Mouse (Mus musculus): ENCODE results near the gene Cep55. TPM values are rescaled to one million over a fixed set of nuclear protein-coding genes. Genes with fewer than 3 reads are reported as not detected.

The Cep55 gene
- total RNA-seq (2021), result under 1 TPM; 0.30 to 0.31 TPM
- long read RNA-seq, experiment 1, result 0 reads
- long read RNA-seq, experiment 2, result 0 reads

DNA sequence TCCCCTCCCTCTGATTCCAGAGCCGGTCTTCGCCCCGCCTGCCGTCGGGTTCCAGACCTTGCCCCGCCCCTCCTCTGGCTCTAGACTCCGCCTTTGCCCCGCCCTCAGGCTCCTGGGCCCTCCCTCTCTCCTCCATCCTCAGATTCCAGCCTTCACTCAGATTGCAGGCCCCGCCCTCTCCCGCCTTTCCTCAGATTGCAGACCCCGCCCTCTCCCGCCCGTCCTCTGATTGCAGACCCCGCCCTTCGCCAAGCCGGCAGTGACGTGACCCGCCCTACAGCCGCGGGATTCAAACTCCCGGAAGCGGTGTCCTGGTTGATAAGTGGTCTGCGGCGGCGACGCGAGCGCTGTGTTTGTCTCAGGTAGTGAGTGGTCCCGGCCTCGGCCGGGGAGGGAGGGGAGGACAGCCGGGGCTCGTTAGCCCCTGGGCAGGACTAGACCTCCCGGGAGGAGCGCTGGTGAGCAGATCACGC lies at the start of gene Cep55:
TSS of gene Cep55 (plus strand) at position 292 of the 473 bp plus-strand sequence.
- intact Hi-C loops (cut with DNase I), result loop anchor here (2.0 kb wide), 1 partner anchor 100 kb away; no protein-coding TSS in a partner anchor

DNA sequence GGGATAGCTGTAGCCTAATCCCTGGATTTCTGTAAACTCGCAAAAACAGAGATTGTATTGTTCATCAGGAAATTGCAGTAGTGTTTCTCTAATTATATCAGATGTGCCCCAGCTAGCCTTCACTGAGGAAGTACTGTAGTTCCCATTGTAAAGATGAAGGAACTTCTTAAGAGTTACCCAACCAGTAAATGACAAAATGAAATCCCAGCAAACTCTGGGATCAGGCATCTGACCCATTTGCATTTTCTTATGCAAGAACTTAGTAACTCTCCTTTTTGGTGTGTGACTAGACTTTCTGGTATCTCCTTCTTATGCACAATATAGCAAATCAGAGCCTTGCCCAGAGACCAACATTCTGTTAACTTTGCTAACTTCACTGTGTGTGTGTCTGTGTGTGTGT lies 43.4 kb upstream of the Cep55 start:
- intact Hi-C loops (cut with DNase I), result no loop called here

More for the DNA sequence above, at the start of gene Cep55:
- DNase-seq, result peak; percentile 91 to 95

DNA sequence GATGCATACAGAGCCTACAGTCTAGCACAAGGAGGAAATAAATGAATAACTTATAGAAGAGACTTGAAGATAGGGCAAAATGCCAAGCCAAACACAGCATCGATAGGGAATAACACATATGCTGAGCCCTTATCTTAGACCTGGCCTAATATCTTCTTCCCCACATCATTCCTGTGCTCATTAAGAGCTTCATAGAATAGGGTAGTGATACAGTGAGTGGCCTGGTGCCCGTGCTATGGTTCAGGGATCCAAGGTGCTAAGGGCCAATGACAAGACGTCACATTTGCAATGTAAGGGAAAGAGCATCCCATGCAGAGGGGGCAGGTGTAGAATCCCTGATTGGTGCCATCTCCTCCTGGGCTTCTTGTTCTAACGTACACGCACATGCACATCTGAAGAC lies 40.4 kb upstream of the Cep55 start:
- DNase-seq, result no peak
- intact Hi-C loops (cut with DNase I), result no loop called here

More for the DNA sequence above, 43.4 kb upstream of the Cep55 start:
- DNase-seq, result no peak

DNA sequence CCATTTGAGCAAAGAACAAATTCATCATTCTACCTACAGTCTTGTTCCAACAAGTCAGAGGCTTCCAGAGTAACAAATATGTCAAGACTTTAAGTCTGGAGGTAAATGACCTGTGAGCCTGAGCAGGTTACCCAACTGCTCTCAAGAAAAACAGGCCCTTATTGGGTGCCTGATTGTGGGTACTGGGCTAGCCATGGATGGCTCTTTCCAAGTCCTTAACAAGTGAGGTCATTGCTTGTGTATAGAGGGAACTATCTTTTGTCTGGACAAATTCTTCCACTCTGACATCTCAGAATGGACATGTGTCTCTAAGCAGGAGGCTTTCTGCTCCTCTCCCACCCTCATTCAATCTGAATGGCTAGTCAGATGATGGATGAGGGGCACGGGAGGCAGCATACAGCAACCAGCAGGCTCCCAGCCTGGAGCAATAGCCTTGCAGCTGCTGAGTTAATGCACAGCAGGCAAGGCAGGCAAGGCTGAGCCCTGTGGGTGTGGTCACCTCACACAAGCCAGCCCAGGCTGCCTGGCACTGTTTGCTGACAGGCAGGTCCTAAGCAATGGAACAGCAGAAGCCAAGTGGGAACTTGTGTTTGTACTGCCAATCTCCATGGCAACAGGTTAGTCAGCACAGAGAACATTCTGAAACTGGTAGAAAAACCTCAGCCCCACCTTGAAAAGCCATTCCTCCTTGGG lies 39.5 kb upstream of the Cep55 start:
- intact Hi-C loops (cut with DNase I), result no loop called here

DNA sequence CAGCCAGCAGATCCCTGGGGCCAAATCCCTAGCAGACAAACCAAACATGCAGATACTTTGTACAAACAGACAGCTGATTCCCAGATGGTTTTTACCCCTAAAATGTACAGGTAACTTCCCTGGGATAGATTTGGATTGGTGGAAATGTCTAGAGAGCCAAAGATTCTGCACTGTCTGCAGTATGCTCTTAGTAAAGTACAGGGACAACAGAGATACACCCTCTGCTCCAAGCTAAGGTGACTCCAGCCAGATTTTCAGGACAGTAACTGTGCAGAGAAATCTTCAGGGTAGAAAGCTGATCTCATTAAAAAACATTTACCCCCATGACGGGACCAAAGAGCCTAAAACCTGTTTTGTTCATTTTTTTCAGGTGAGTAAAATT lies 38.9 kb upstream of the Cep55 start:
- intact Hi-C loops (cut with DNase I), result no loop called here
- DNase-seq, result no peak

More for the DNA sequence above, 39.5 kb upstream of the Cep55 start:
- DNase-seq, result peak; percentile 45 to 71

DNA sequence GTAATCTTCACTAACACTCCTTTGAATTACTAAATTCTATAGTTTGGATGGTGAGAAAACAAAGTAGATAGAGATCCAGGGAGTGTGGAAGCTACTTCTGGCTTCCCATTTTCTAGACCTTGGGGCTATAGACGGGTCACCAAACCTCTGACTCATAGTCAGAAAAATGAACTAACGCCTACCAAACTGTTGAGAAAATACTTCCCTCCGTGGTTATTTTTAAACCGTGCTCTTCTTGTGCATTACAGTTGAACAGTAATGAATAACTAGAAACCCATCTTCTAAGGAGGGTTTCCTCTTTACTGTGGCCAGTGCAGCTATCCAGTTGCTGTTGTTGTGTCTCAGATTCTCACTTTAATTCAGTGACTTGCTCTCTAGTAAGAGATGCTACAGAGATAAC lies 32.1 kb upstream of the Cep55 start:
- intact Hi-C loops (cut with DNase I), result no loop called here

DNA sequence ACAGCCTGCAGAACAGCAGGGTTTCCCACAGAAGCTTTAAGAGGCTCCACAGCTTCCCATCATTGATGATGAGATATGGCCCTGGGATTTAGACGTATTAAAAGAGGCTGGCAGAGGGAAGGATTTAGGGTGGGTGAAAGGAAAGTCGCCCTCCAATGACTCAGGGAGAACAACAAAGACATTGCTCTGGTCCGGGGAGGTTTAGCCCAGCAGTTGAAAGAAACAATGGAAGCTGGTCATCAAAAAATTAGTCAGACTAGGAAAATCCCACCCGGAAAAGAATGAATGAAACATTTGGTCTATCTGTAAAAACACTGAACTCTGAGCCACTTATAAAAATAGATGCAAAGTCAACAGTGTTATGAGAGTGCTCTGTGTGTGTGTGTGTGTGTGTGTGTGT lies 31.2 kb upstream of the Cep55 start:
- intact Hi-C loops (cut with DNase I), result no loop called here
- DNase-seq, result no peak

More for the DNA sequence above, 32.1 kb upstream of the Cep55 start:
- DNase-seq, result no peak

DNA sequence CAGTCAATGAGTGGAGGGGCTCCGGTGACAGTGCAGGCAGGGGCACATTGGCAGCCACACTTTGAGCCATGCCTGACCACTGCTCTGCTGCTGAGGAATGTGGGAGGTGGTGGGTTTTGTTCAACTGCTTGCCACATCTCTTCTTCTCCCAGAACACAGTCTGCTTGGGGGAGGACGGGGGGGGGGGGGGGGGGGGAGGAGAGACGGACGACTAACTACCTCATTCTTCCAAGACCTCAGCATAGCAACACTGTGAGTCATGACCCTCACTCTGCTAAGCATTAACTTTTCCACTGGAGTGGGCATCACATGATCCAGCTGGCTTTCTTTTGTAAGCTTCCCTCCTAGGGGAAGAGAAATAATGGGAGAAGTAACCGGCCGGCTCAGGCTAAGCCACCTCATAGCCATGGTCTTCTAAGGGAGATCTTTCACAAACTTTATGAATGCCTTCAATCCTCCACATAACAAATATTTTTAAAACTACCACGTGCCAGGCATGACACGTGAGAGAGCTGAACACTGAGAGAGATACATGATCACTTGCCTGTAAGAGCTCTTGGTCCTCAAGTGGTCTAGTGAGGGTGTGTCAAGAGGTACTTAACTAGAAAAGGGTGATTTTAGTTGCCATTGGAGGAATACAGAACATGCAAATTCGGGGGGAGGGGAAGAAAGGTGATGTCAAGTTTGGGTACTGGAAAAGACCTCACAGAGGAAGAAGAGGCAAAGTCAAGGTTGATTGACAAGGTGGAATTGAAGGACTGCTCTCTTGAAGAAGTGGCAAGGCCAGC lies 29.4 kb upstream of the Cep55 start:
- no peak for DNase-seq
- intact Hi-C loops (cut with DNase I), result no loop called here

DNA sequence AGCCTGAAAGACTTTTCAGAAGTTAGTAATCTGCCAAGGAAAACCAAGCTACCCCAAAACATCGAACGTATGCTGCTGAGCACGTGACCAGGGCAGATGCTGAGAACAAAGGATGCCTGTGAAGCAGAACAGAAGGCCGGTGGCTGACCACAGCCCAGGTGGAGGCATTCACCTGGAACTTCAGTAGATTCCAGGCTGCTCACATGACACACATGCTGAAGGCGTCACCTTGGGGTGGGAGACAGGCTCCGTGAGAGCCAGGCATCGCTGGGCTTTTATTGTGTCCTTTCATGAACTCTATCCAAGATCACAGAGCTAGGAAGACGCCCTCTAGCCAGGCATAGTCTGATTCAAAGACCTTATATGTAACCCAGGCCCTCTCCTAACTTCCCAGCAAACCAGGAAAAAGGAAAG lies 28.6 kb upstream of the Cep55 start:
- intact Hi-C loops (cut with DNase I), result no loop called here
- no peak for DNase-seq

DNA sequence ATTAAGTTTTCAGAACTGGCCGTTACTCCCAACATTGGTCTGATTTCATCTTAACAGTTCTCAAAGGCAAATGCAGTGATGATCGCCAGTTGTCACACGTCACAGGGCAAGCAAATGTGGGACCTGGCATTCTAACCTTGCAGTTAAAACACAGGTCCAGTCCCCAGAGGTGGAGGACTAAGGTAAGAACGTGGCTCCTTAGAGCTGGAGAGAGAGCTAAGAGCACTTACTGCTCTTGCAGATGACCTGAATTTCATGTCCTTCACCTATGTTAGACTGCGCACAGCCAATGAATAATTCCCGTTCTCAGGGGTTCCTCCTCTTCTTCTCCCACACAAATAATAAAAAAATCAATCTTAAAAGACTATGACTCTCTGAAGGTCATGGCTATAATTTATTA lies 27.4 kb upstream of the Cep55 start:
- intact Hi-C loops (cut with DNase I), result no loop called here
- DNase-seq, result no peak

DNA sequence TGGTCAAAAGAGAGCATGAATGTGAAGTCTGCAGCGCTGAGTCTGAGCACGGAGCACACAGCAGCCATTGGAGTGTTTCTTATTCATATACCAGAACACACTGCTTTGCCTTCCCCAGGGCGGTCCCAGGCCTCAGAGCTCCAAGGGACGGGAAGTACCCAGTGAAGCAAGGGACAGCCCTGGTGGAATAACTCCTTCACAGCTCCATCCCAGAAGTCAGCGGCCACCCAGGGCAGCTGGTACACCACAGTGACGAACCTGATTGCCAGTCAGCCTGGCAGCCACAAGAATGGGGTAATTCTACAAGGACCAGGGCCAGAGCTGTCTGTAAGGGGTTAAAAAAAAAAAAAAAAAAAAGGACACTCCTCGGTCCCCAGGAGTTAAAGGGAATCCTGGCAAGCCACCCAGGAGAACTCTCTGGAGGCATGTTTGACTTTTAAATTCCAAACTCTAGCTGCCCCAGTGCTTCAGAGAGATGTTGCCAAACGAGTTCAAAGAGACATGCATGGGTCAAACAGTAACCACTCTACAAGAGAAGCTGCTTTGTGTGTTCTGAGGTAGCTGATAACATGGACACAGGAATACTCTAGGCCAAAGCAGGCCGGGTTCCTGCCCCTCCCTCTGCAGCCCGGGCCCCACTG lies 26.8 kb upstream of the Cep55 start:
- intact Hi-C loops (cut with DNase I), result no loop called here
- no peak for DNase-seq

DNA sequence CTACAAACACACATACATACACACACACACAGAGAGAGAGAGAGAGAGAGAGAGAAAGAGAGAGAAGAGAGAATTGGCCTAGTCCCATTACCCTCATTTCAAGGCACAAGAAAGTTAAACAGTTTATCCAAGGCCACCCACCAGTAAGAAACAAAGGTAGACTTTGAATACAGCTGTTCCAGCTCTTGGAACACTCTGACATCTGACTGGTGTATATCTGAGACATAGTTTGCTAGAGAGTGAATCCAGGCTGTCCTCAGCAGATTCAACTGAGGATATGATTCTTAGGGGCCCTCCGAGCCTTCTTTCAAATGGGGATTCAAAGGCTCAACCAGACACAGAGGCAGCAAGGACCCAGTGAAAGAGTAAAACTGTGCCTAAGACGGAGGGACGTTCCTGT lies 25.5 kb upstream of the Cep55 start:
- DNase-seq, result no peak

DNA sequence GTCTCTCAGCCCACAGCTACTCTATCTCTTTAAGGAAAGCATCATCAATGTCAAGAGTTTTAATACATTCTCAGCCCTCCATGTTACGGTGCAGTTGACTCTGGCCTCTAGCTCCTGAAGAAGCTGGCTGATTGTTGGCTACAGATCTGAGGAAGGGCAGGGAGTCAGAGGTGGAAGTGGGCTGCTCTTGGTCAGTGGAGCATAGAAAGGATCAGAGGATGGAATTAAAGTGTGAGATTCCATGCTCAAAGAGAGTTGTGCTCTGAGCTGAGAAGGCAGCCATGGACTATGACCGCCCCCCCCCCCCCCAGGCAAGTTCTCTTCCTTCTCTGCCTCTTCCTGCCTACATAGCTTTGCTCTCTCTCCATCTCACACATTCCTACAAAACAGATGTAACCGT lies 24.9 kb upstream of the Cep55 start:
- DNase-seq, result no peak
- intact Hi-C loops (cut with DNase I), result no loop called here

More for the DNA sequence above, 25.5 kb upstream of the Cep55 start:
- intact Hi-C loops (cut with DNase I), result no loop called here

DNA sequence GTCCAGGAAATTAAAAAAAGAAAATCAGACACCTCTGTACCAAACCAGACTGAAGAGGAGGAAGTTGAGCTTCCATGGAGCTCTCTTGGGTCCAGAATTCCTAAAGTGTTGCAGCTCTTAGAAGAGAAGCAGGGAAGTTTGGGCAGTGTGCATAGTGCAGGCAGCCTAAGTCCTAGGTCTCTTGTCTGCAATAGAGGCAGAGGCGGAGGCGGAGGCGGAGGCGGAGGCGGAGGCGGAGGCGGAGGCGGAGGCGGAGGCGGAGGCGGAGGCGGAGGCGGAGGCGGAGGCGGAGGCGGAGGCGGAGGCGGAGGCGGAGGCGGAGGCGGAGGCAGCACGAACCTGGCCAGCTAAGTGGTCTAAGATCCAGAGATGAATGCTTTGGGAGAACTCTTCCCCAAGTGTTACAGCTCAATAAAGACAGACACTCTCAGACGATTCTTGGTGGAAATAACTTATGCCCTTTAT lies 24.1 kb upstream of the Cep55 start:
- DNase-seq, result peak in 1 of 2 experiments; percentile 62
- intact Hi-C loops (cut with DNase I), result no loop called here

DNA sequence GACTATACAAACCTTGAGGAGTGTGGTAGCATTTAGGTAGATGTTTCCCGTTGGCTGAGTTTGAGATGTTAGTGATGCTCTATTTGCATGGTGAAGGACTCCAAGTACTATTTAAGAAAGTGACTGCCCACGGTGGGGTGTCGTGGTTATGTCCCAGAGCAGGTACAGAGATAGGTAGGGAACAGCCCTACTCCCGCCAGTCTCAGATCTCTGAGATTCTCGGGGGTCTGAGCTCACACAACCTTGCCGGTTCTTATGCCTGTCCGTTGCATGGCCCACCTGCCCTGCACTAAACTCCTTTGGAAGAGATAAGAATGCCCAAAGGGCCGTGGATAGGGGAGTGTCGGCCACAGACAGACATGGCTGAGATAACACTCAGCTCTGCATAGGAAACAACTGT lies 23.7 kb upstream of the Cep55 start:
- no peak for DNase-seq
- intact Hi-C loops (cut with DNase I), result no loop called here

DNA sequence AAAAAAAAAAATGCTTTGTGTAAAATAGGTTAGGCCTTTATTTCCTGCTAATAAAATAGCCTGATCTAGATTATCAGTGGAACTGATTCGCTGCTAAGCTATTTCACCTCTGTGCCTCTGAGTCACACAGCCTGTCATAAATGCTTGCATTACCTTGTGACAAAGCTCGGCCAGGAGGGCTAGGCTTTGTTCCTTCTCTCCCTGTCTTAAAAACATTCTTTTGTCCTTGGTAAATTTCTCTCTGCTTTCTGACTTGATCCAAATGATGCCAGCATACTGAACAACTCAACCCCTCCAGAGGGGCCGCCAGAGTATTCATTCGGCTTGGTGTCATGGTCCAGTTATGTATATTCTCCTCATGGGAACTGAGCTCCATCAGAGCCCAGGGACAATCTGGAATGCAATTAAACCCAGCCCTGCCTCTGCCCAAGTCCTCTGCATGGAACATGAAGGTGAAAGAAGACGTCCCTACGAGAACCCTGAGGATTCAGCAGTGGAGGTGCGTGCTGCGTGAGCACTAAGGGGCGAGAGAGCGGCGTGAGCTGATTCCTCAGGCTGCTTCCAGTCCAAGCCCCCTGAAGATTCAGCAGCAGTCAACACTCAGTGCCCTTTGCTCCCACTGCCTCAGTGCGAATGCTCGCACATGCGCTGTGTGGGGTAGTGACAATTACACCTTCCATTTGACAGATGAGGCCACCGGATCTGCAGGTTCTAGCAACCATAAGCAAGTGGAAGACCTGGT lies 21.6 kb upstream of the Cep55 start:
- intact Hi-C loops (cut with DNase I), result no loop called here

DNA sequence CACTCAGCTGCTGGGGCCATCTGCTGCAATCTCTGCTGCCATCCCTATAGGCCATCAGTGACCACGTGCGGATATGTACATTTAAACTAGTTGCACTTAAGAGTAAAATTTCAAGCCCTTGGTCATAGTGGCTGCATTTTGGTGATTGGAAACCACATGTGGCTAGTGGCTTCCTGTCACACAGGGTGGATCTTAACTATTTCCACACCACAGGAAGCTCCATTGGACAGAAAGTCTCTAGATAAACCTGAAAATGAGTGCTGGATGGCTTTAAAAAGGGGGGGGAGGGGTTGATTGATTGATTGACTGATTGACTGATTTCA lies 21.1 kb upstream of the Cep55 start:
- DNase-seq, result no peak
- intact Hi-C loops (cut with DNase I), result no loop called here

More for the DNA sequence above, 21.6 kb upstream of the Cep55 start:
- DNase-seq, result no peak

DNA sequence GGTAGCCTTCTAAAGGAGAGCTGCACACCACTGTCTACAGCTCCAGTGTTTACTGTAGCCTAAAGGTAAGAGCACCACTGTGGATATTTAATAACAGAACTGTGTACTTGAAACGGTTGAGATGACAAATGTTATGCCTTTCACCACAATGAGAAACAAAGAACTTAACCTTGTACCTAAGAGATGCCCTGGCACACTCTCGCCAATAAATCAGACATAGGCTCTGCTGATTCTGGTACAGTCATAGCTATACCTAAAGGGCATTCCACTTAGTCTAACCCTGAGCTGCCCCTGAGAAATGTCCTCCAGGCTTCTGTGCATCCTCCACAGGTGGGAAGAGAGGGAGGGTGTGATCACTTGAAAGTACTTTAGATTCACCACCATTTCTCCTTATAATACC lies 20.1 kb upstream of the Cep55 start:
- no peak for DNase-seq
- intact Hi-C loops (cut with DNase I), result no loop called here

DNA sequence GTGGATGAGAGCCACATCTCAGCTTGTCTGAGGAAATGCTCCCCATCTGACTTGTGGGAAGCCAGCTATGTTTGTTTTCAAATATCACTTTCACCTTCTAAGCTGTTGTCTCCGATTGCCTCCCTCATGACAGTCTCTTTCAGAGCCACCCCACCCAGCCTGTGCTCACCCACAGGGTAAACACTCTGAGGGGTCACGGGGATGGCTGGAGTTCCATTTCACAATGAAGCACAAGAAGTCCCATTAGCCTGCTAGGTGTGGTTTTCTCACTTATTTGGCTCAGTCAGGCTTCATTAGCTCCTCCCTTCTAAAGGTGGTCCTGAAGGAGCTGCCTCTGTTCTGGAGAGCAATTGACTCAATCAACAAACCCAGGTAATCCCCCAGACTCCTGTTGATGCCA lies 19.0 kb upstream of the Cep55 start:
- intact Hi-C loops (cut with DNase I), result no loop called here
- DNase-seq, result no peak

DNA sequence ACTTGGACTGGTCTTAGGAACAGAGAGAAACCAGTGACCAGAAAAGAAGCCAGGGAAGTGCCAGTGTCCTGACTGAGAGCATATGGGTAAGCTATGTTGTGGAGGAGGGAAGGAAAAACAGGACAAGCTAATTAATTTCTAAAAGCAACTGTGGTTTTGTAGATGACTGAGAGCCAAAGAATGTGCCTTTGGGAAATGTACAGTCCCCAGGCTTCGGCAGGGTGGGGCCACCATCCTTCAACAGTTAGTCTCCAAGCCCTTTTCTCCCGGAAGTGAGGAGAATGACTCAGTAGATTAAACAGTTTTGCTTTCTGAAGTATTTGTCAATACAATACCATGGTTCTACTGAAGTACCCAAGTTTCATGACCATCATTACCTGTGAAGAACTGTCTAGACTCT lies 16.5 kb upstream of the Cep55 start:
- DNase-seq, result no peak
- intact Hi-C loops (cut with DNase I), result no loop called here

Data from gastrocnemius, postnatal 36 days (tissue).